Mouse (Mus musculus): ENCODE results near the gene Etv6. TPM values are rescaled to one million over a fixed set of nuclear protein-coding genes. Genes with fewer than 3 reads are reported as not detected.
A peak's percentile ranks its signal among the peaks of the same experiment; 100 is the strongest.

Gene Etv6
- polyA plus RNA-seq, 1 experiment from 2014 or later: 10.4 TPM

DNA sequence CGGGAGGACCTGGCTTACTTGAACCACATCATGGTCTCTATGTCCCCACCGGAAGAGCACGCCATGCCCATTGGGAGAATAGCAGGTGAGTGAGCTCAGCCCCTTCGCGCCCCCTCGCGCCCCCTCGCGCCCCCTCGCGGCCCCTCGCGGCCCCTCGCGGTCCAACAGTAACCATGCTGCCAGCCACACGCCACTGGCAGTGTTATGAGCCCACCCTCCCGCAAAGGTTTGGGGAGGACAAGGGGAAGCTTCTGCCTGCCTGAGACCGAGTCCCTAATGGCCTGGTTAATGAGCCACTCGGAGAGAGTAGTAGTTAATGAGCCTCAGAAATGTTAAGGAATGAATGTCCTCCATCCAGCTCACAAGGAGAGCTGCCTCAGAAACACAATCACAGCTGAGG is 213.2 kb downstream of the Etv6 start:
- no peak overlapping the region for H3K9ac ChIP-seq (ENCODE audit: low read length)
- H3K4me1 ChIP-seq (ENCODE audit: control insufficient read depth, insufficient read depth, low read length): no peaks in the 10 kb centered on the region
- WGBS: 90% methylated on average over 19 of the region's 19 CpGs
- no peak overlapping the region for H3K4me2 ChIP-seq (ENCODE audit: low read depth, low read length)
- ATAC-seq (ENCODE audit: insufficient read depth, low FRiP score): no peak
- H3K27ac ChIP-seq (ENCODE audit: low read length): no peak overlapping the region
- H3K9me3 ChIP-seq (replicated peaks; ENCODE audit: control insufficient read depth, low read length): no peaks in the 10 kb centered on the region
- no peak overlapping the region for H3K4me3 ChIP-seq (replicated peaks; ENCODE audit: low read length)
- H3K36me3 ChIP-seq (ENCODE audit: control insufficient read depth, insufficient read depth, low read length): peaks cover 6% of the 10 kb centered on the region; the same call in 1 of the 2 replicates
- H3K27me3 ChIP-seq (ENCODE audit: control insufficient read depth, insufficient read depth, low read length): no peaks in the 10 kb centered on the region

DNA sequence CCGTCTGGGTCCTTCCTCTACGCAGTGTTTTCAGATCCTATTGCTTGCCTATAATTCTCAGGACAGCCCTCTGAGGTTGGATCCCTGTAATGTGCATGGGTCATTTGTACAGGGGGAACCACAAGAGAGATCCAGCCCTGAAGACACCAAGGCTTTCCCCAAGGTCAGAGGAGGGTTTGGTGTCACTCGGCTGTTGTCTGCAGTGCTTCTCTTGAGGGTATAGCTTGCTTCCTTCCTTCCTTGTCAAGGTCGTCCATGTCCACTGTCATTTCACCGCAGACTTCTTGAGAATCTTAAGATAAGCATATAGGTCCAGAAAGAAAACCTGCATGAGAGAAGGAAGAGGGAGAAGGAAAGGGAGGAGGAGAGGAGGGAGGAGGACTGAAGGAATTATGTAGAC is 215.3 kb downstream of the Etv6 start:
- no peak overlapping the region for H3K9ac ChIP-seq (ENCODE audit: low read length)
- no peaks in the 10 kb centered on the region for H3K9me3 ChIP-seq (replicated peaks; ENCODE audit: control insufficient read depth, low read length)
- H3K27ac ChIP-seq (ENCODE audit: low read length): no peak overlapping the region
- no peak overlapping the region for H3K4me2 ChIP-seq (ENCODE audit: low read depth, low read length)
- H3K27me3 ChIP-seq (ENCODE audit: control insufficient read depth, insufficient read depth, low read length): no peaks in the 10 kb centered on the region
- 80% methylated on average over 5 of the region's 5 CpGs for WGBS
- H3K4me1 ChIP-seq (ENCODE audit: control insufficient read depth, insufficient read depth, low read length): peaks cover under 1% of the 10 kb centered on the region; the same call in 1 of the 2 replicates
- ATAC-seq (ENCODE audit: insufficient read depth, low FRiP score): no peak
- no peak overlapping the region for H3K4me3 ChIP-seq (replicated peaks; ENCODE audit: low read length)
- peaks cover 6% of the 10 kb centered on the region; the same call in 1 of the 2 replicates for H3K36me3 ChIP-seq (ENCODE audit: control insufficient read depth, insufficient read depth, low read length)

DNA sequence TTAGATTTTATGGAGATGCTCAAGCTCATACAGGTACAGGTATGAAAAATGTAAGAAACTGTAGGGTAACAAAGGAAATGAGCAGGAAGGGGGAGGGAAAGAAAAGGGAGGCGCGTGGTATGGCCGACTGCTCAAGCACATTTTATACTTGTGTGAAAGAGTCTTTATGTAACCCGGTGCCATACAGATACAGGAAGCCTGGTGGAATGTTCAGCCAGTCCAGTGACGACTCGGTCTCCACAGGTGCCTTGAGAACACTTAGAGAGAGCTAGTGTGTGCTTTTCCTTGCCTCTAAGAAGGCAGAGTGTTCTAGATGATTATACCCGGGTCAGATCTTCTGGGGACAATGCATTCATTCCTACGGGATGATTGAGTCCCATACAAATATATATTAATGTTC is 215.9 kb downstream of the Etv6 start:
- Histone ChIP-seq H3K9me3 (replicated peaks; ENCODE audit: control insufficient read depth, low read length) (no peaks in the 10 kb centered on the region), H3K4me2 (ENCODE audit: low read depth, low read length) (no peak overlapping the region), H3K27ac (ENCODE audit: low read length) (no peak overlapping the region), H3K27me3 (ENCODE audit: control insufficient read depth, insufficient read depth, low read length) (no peaks in the 10 kb centered on the region), H3K9ac (ENCODE audit: low read length) (no peak overlapping the region), H3K4me3 (replicated peaks; ENCODE audit: low read length) (no peak overlapping the region), H3K4me1 (ENCODE audit: control insufficient read depth, insufficient read depth, low read length) (peaks cover 7% of the 10 kb centered on the region), H3K36me3 (ENCODE audit: control insufficient read depth, insufficient read depth, low read length) (peaks cover 6% of the 10 kb centered on the region; the same call in 1 of the 2 replicates)
- 72% methylated on average over 8 of the region's 8 CpGs for WGBS
- ATAC-seq (ENCODE audit: insufficient read depth, low FRiP score): no peak

DNA sequence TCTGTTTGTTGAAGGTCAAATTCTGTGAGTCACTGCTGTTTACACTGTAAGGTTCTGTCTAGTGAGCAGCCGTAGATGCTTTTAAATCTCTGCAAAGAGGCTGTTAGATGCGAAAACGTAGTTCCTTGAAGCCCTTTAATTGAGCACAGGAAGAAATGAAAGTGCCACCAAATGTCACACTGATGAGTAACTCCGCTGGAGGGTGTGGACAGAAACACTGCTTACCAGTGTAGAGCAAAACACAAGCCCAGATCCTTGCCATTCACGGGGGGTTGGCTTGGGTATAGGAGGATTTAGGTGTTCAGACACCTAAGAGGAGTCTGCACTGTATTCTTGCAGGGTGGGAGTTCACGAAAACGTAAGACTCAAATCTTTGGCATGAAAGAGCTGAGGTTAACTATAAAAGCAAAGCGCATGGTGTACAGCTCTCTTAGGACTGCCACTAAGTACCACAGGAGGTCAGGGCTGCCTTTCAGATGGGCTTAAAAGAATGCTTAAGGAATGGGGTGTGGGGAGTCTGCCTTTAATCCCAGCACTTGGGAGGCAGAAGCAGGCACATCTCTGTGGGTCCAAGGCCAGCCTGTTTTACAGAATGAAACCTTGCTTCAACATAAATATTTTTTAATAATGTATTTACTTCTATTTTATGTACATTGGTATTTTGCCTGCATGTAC is 216.7 kb downstream of the Etv6 start:
- Histone ChIP-seq H3K27me3 (ENCODE audit: control insufficient read depth, insufficient read depth, low read length) (no peaks in the 10 kb centered on the region), H3K36me3 (ENCODE audit: control insufficient read depth, insufficient read depth, low read length) (peaks cover 6% of the 10 kb centered on the region; the same call in 1 of the 2 replicates), H3K9ac (ENCODE audit: low read length) (no peak overlapping the region), H3K27ac (ENCODE audit: low read length) (no peak overlapping the region), H3K9me3 (replicated peaks; ENCODE audit: control insufficient read depth, low read length) (no peaks in the 10 kb centered on the region), H3K4me2 (ENCODE audit: low read depth, low read length) (no peak overlapping the region), H3K4me1 (ENCODE audit: control insufficient read depth, insufficient read depth, low read length) (peaks cover 12% of the 10 kb centered on the region), H3K4me3 (replicated peaks; ENCODE audit: low read length) (no peak overlapping the region)
- WGBS: 72% methylated on average over 8 of the region's 8 CpGs
- ATAC-seq (ENCODE audit: insufficient read depth, low FRiP score): no peak

DNA sequence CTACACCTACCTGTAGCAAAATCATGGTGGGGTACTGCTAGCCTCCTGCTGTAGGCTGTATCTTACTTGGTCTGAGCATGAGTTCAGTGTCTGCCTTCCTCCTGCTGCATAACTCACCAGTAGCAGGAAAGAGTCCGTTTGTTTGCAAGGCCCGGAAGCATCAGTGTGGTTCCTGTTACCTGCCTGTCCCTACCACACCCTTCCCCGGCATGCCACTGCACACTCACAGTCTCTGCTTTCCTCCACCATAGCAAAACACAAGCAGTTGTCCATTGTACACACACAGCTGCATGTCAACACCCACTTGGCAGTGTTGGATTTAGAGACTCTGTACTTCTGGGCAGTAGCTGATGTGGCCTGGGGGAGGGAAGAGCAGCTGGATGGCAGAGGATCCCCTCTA is 220.9 kb downstream of the Etv6 start:
- peaks cover 2% of the 10 kb centered on the region; the same call in 1 of the 2 replicates for H3K36me3 ChIP-seq (ENCODE audit: control insufficient read depth, insufficient read depth, low read length)
- ATAC-seq (ENCODE audit: insufficient read depth, low FRiP score): no peak
- peak overlapping the region; percentile 54; the same call in 1 of the 2 replicates for H3K27ac ChIP-seq (ENCODE audit: low read length)
- no peak overlapping the region for H3K4me2 ChIP-seq (ENCODE audit: low read depth, low read length)
- H3K9ac ChIP-seq (ENCODE audit: low read length): no peak overlapping the region
- peaks cover 12% of the 10 kb centered on the region for H3K4me1 ChIP-seq (ENCODE audit: control insufficient read depth, insufficient read depth, low read length)
- no peak overlapping the region for H3K4me3 ChIP-seq (replicated peaks; ENCODE audit: low read length)
- 52% methylated on average over 3 of the region's 3 CpGs for WGBS
- H3K27me3 ChIP-seq (ENCODE audit: control insufficient read depth, insufficient read depth, low read length): no peaks in the 10 kb centered on the region
- H3K9me3 ChIP-seq (replicated peaks; ENCODE audit: control insufficient read depth, low read length): peaks cover 5% of the 10 kb centered on the region; the same call in 1 of the 2 replicates

DNA sequence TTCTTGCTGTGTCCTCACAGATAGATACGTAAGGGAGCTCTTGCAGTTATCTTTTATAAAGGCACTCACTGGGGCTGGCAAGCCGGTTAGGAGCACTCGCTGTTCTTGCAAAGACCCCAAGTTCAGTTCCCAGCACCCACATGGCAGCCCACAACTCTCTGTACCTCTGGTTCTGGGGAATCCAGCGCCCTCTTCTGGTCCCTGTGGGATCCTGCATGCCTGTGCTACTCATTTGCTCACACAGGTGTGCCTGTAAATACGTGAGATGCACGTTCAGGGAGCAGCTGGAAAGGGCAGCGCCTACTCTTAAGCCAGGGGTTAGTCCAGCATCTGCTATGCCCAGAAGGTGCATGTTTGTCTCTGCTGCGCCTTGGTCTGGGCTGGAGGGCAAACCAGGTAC is 224.4 kb downstream of the Etv6 start:
- 91% methylated on average over 8 of the region's 8 CpGs for WGBS
- Histone ChIP-seq H3K27me3 (ENCODE audit: control insufficient read depth, insufficient read depth, low read length) (no peaks in the 10 kb centered on the region), H3K9ac (ENCODE audit: low read length) (no peak overlapping the region), H3K36me3 (ENCODE audit: control insufficient read depth, insufficient read depth, low read length) (peaks cover 11% of the 10 kb centered on the region; the same call in 1 of the 2 replicates), H3K4me1 (ENCODE audit: control insufficient read depth, insufficient read depth, low read length) (peaks cover 18% of the 10 kb centered on the region), H3K4me2 (ENCODE audit: low read depth, low read length) (no peak overlapping the region), H3K27ac (ENCODE audit: low read length) (no peak overlapping the region), H3K9me3 (replicated peaks; ENCODE audit: control insufficient read depth, low read length) (peaks cover 5% of the 10 kb centered on the region; the same call in 1 of the 2 replicates), H3K4me3 (replicated peaks; ENCODE audit: low read length) (no peak overlapping the region)
- no peak for ATAC-seq (ENCODE audit: insufficient read depth, low FRiP score)

DNA sequence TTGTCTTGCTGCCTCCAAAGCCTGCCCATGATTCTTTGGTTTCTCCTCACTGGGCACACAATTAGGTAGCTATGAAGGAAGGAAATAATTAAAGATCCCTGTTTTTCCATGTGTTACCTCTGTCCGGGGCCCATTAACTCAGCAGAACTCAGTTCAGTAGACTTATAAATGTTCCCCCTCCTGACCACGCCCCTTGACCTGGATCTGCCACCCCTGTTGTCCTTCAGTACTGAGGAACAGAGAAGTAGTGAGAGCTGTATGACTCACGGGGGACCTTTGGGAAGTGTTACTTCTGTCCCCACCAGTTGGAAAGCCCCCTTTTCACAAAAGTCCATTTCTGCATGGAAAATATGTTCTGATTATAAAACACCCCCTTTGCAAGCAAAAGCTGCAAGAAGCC is 226.4 kb downstream of the Etv6 start:
- H3K4me1 ChIP-seq (ENCODE audit: control insufficient read depth, insufficient read depth, low read length): peaks cover 7% of the 10 kb centered on the region; the same call in 1 of the 2 replicates
- no peaks in the 10 kb centered on the region for H3K27me3 ChIP-seq (ENCODE audit: control insufficient read depth, insufficient read depth, low read length)
- H3K4me3 ChIP-seq (replicated peaks; ENCODE audit: low read length): no peak overlapping the region
- no peak overlapping the region for H3K4me2 ChIP-seq (ENCODE audit: low read depth, low read length)
- 58% methylated on average over 3 of the region's 3 CpGs for WGBS
- H3K27ac ChIP-seq (ENCODE audit: low read length): peak overlapping the region; percentile 73
- H3K9me3 ChIP-seq (replicated peaks; ENCODE audit: control insufficient read depth, low read length): peaks cover 5% of the 10 kb centered on the region; the same call in 1 of the 2 replicates
- peaks cover 30% of the 10 kb centered on the region for H3K36me3 ChIP-seq (ENCODE audit: control insufficient read depth, insufficient read depth, low read length)
- no peak overlapping the region for H3K9ac ChIP-seq (ENCODE audit: low read length)
- no peak for ATAC-seq (ENCODE audit: insufficient read depth, low FRiP score)

DNA sequence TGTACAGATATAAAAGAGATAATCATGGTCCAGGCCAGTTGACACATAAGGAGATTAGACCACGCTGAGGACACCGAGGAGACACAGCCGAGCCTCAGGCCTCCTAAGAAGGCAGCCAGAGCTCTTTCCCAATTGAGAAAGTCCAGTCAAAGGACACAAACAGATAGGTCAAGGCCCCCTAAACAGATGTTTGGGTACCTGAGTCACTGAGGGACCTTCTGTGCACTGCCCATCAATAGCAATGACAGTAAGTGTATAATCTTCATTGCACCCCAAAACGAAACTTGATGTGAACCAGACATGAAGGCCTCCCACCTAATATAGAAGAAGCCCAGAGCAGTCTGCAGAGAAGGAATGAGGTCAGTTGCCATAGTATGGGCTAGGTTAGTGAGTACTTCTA is 226.9 kb downstream of the Etv6 start:
- H3K9me3 ChIP-seq (replicated peaks; ENCODE audit: control insufficient read depth, low read length): peaks cover 5% of the 10 kb centered on the region; the same call in 1 of the 2 replicates
- peaks cover 6% of the 10 kb centered on the region; the same call in 1 of the 2 replicates for H3K4me1 ChIP-seq (ENCODE audit: control insufficient read depth, insufficient read depth, low read length)
- WGBS: 71% methylated on average over 4 of the region's 4 CpGs
- no peak overlapping the region for H3K9ac ChIP-seq (ENCODE audit: low read length)
- H3K4me2 ChIP-seq (ENCODE audit: low read depth, low read length): no peak overlapping the region
- H3K4me3 ChIP-seq (replicated peaks; ENCODE audit: low read length): no peak overlapping the region
- H3K27me3 ChIP-seq (ENCODE audit: control insufficient read depth, insufficient read depth, low read length): no peaks in the 10 kb centered on the region
- H3K27ac ChIP-seq (ENCODE audit: low read length): peak overlapping the region; percentile 73
- ATAC-seq (ENCODE audit: insufficient read depth, low FRiP score): no peak
- peaks cover 35% of the 10 kb centered on the region for H3K36me3 ChIP-seq (ENCODE audit: control insufficient read depth, insufficient read depth, low read length)

DNA sequence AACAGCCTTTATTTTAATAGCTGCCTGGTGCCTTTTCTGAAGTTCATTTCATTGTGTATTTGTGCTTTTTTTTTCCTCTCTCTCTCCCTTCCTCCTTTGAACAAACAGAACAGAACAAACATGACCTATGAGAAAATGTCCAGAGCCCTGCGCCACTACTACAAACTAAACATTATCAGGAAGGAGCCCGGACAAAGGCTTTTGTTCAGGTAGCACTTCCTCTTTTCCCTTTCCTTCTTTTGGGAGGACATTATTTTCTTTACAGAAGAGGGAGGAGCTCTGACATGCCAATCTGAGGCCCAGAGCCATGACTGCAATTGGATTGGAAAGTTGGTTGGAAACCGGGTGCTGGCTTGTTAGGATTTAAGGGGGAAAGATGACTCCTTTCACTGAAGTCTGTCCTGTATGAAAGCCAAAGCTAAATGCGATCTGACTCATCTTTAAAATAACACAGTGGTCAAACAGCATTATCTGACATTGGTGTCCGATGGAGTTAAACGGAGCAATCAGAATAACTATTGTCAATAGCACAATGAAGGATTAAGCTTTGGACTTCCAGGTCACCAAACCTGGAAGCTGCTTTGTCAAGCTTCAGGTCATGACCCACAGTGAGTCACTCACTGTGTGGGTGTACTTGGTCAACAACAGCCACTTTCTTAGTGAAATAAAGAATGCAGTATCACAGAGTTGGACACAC is 227.6 kb downstream of the Etv6 start:
- Histone ChIP-seq H3K36me3 (ENCODE audit: control insufficient read depth, insufficient read depth, low read length) (peaks cover 37% of the 10 kb centered on the region), H3K27me3 (ENCODE audit: control insufficient read depth, insufficient read depth, low read length) (no peaks in the 10 kb centered on the region), H3K4me2 (ENCODE audit: low read depth, low read length) (no peak overlapping the region), H3K9ac (ENCODE audit: low read length) (no peak overlapping the region), H3K9me3 (replicated peaks; ENCODE audit: control insufficient read depth, low read length) (peaks cover 5% of the 10 kb centered on the region; the same call in 1 of the 2 replicates), H3K4me3 (replicated peaks; ENCODE audit: low read length) (no peak overlapping the region), H3K27ac (ENCODE audit: low read length) (peak overlapping the region; percentile 73), H3K4me1 (ENCODE audit: control insufficient read depth, insufficient read depth, low read length) (peaks cover 6% of the 10 kb centered on the region; the same call in 1 of the 2 replicates)
- peak; percentile 52; the same call in 1 of the 2 replicates for ATAC-seq (ENCODE audit: insufficient read depth, low FRiP score)
- 56% methylated on average over 6 of the region's 6 CpGs for WGBS
